Mouse (Mus musculus) neural tube, embryonic 14.5 days (tissue): ENCODE measurements around the gene E430018J23Rik. TPM values are rescaled to one million over a fixed set of nuclear protein-coding genes. Genes with fewer than 3 reads are reported as not detected.

Source experiments
- ATAC-seq: fragments of 200-750 bp; cut with Nextera tagmentation; 2 replicates; pipeline ENCODE4 v1.8.0; 2017; ENCODE audit warnings: low read depth, mild to moderate bottlenecking, moderate TSS enrichment, moderate library complexity
- H3K27ac ChIP-seq: fragments of 300-500 bp; sonication (generic); 2 replicates; pipeline ENCODE4 v1.5.1; 2014; ENCODE audit warnings: low read depth, mild to moderate bottlenecking, control low read depth, low read length, moderate library complexity, mixed read lengths
- H3K27me3 ChIP-seq: fragments of 300-500 bp; sonication (generic); 2 replicates; pipeline ENCODE4 v1.6.1; 2014; ENCODE audit warnings: low read length; ENCODE audit not compliant: control insufficient read depth, insufficient read depth
- H3K36me3 ChIP-seq: fragments of 300-500 bp; sonication (generic); 2 replicates; pipeline ENCODE4 v1.6.1; 2014; ENCODE audit warnings: low read length, mixed read lengths; ENCODE audit not compliant: control insufficient read depth, insufficient read depth
- H3K4me1 ChIP-seq: fragments of 300-500 bp; sonication (generic); 2 replicates; pipeline ENCODE4 v1.6.1; 2014; ENCODE audit warnings: low read length; ENCODE audit not compliant: control insufficient read depth, insufficient read depth
- H3K4me2 ChIP-seq: fragments of 300-500 bp; sonication (generic); 2 replicates; pipeline ENCODE4 v1.6.1; 2014; ENCODE audit warnings: mild to moderate bottlenecking, low read depth, low read length, control low read depth
- H3K4me3 ChIP-seq: fragments of 300-500 bp; sonication (generic); 2 replicates; pipeline ENCODE4 v1.5.1; 2014; ENCODE audit warnings: low read depth, low read length, control low read depth, mixed read lengths
- H3K9ac ChIP-seq: fragments of 300-500 bp; sonication (generic); replicated peaks from 2 replicates; pipeline ENCODE4 v1.6.1; 2014; ENCODE audit warnings: low read depth, mild to moderate bottlenecking, control low read depth, low read length, mixed read lengths
- H3K9me3 ChIP-seq: fragments of 300-500 bp; sonication (generic); 2 replicates; pipeline ENCODE4 v1.6.1; 2016; ENCODE audit warnings: low read length; ENCODE audit not compliant: control insufficient read depth
- WGBS: fragments of 180-500 bp; shearing (Covaris S2); extraction: QIAGEN DNeasy Blood & Tissue Kit; methylation state at CpG from one replicate; pipeline ENCODE4 v1.1.7; 2014; 5-methylcytosine and 5-hydroxymethylcytosine counted together
- polyA plus RNA-seq: library from polyadenylated mRNA; unstranded; fragments of >200 nt; fragmentation: Nextera tagmentation; extraction: Ambion mirVana; gene quantifications from 2 replicates; pipeline ENCODE4 v1.2.1, GENCODE M21; 2014

The E430018J23Rik gene
- 6.0 and 7.8 TPM in 2 replicates for polyA plus RNA-seq

DNA sequence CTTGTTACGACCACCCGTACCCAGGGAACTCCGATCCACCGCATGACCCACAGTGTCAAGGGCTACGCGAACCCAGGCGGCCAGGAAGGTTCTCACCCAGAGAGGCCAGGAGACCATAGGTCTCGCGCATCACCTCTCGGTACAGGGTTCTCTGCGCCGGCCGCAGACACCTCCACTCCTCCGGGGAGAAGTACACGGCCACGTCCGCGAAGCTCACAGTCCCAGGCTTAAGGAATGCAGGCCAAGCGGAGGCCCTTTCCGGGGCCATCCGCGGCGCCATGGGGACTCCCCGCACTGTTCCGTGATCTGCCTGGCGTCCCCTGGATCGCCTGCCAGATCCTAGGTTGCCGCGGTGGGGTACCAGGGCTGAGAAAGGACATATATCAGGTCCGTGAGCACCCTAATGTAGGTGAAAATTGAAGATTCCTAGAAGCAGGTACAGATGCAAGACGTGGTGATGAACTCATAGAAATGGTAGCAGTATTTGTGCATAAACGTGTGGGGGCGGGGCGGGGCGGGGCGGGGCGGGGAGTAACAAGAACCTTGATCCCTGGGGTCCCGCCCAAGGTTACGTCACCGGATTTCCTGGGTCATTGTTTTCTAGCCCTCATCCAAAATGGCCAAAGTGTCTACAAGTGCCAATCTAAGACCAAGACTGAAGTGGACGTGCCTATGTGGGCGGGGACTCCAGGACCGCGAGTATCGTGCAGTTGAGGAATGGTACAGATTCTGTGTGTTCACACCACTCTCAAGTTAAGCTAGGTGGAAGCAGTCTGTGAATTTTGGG lies at the start of gene E430018J23Rik:
E430018J23Rik (minus strand) TSS at position 473 of the 787 bp plus-strand sequence.
- peak; percentile 93 for ATAC-seq
- peak within 1 kb of the TSS; percentile 68 for H3K4me3 ChIP-seq
- under 1% methylated on average over 45 of the region's 45 CpGs for WGBS
- peak within 1 kb of the TSS; percentile 86 for H3K9ac ChIP-seq
- H3K27me3 ChIP-seq = no peaks in the 10 kb centered on the region
- peak within 1 kb of the TSS; percentile 92 for H3K27ac ChIP-seq
- H3K4me1 ChIP-seq = peaks cover 10% of the 10 kb centered on the region; the same call in 1 of the 2 replicates
- H3K9me3 ChIP-seq = no peaks in the 10 kb centered on the region
- peak within 1 kb of the TSS; percentile 78 for H3K4me2 ChIP-seq
- H3K36me3 ChIP-seq = no peaks in the 10 kb centered on the region

DNA sequence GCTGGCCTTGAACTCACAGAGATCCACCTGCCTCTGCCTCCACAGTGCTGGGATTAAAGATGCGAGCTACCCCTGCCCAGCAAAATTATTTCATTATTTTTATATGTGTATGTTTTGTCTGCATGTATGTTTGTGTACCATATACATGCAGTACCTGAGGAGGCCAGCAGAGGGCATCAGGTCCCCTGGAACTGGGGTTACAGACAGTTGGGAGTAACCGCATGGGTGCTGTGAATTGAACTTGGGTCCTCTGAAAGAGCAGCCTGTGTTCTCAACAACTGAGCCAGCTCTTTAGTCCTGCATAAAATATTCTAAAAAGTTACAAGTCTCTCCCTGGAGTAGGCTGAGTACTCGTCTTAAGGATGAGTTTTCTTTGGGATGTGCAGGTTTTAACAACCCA lies 44.3 kb upstream of the E430018J23Rik start:
- Histone ChIP-seq H3K36me3 (peaks cover 3% of the 10 kb centered on the region), H3K4me3 (no peak overlapping the region), H3K4me1 (no peaks in the 10 kb centered on the region), H3K4me2 (no peak overlapping the region), H3K27ac (no peak overlapping the region), H3K9ac (no peak overlapping the region), H3K27me3 (no peaks in the 10 kb centered on the region), H3K9me3 (no peaks in the 10 kb centered on the region; the same call in 1 of the 2 replicates)
- no peak for ATAC-seq
- 93% methylated on average over 3 of the region's 3 CpGs for WGBS

DNA sequence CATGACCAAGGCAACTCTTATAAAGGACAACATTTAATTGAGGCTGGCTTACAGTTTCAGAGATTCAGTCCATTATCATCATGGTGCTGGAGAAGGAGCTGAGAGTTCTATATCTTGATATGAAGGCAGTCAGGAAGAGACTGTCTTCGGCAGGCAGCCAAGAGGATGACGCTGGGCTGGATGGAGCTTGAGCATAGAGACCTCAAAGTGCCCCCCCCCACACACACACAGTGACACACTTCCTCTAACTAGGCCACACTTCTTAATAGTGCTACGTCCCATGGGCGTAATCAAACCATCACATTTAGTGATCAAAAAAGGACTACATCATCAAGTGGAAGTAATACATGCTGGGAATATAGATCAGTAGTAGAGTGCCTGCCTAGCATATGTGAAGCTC lies 41.8 kb upstream of the E430018J23Rik start:
- no peak overlapping the region for H3K4me2 ChIP-seq
- WGBS = 93% methylated on average over 4 of the region's 4 CpGs
- H3K36me3 ChIP-seq = no peaks in the 10 kb centered on the region

DNA sequence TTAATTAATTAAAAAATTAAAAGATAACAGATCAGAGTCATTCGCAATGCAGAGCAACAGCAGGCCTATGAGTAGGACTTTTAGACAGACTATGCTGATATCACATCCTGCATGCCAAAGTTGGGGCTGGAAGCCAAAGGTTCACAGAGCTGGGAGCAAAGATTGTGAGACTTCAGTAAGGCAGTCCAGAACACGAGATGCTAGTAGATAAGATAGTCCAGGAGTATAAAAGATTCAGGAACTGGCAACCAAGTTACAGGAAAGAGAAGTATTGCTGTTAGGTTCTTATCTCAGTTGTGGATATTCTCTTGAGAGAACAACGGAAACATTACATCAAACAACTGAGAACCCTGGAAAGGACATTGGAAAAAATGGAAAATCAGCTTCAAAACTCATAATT lies 32.9 kb upstream of the E430018J23Rik start:
- Histone ChIP-seq H3K4me2 (no peak overlapping the region), H3K4me3 (no peak overlapping the region), H3K27ac (no peak overlapping the region), H3K9ac (no peak overlapping the region), H3K27me3 (no peaks in the 10 kb centered on the region), H3K4me1 (peaks cover under 1% of the 10 kb centered on the region), H3K9me3 (no peaks in the 10 kb centered on the region), H3K36me3 (no peaks in the 10 kb centered on the region)
- 80% methylated on average over 3 of the region's 3 CpGs for WGBS
- ATAC-seq = no peak

More for the DNA sequence above, 41.8 kb upstream of the E430018J23Rik start:
- Histone ChIP-seq H3K9me3 (no peaks in the 10 kb centered on the region; the same call in 1 of the 2 replicates), H3K4me3 (no peak overlapping the region), H3K27ac (no peak overlapping the region), H3K4me1 (no peaks in the 10 kb centered on the region), H3K27me3 (no peaks in the 10 kb centered on the region), H3K9ac (no peak overlapping the region)
- ATAC-seq = no peak

DNA sequence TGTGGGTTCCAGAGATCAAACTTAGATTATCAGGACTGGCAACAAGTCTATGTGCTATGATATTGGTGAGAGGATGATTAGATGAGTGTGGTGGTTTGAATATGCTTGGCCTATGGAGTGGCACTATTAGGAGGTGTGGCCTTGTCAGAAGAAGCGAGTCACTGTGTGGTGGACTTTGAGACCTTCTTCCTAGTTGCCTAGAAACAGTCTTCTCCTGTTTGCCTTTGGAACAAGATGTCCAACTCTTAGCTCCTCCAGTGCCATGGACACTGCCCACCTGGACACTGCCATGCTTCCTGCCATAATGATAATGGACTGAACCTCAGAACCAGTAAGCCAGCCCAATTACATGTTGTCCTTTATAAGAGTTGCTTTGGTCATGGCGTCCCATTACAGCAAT lies 32.5 kb upstream of the E430018J23Rik start:
- WGBS = 88% methylated on average over 2 of the region's 2 CpGs
- H3K27ac ChIP-seq = no peak overlapping the region
- no peaks in the 10 kb centered on the region for H3K27me3 ChIP-seq
- ATAC-seq = no peak
- H3K4me1 ChIP-seq = peaks cover 4% of the 10 kb centered on the region
- no peak overlapping the region for H3K4me2 ChIP-seq
- H3K36me3 ChIP-seq = no peaks in the 10 kb centered on the region
- H3K4me3 ChIP-seq = no peak overlapping the region
- H3K9me3 ChIP-seq = no peaks in the 10 kb centered on the region
- no peak overlapping the region for H3K9ac ChIP-seq

DNA sequence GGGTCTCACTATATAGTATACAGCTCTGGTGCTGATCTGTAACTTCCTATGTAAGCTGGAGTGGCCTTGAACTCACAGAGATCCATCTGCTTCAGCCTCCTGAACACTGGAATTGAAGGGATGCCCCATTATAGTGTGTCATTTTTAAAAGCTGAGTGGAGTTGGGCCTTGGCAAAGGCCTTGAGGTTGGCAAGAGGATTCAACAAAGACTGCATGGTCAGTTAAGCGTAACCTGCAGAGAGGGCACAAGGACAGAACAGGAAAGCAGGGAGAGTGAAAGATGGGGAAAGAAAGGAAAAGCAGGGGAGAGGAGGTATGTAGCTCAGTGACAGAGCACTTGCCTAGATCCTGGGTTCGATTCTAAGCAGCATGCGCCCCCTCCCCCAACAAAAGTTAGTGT lies 31.9 kb upstream of the E430018J23Rik start:
- 89% methylated on average over 3 of the region's 3 CpGs for WGBS
- Histone ChIP-seq H3K4me3 (no peak overlapping the region), H3K4me2 (no peak overlapping the region), H3K36me3 (no peaks in the 10 kb centered on the region), H3K4me1 (peaks cover 4% of the 10 kb centered on the region), H3K9me3 (no peaks in the 10 kb centered on the region), H3K27me3 (no peaks in the 10 kb centered on the region), H3K9ac (no peak overlapping the region), H3K27ac (no peak overlapping the region)
- no peak for ATAC-seq

DNA sequence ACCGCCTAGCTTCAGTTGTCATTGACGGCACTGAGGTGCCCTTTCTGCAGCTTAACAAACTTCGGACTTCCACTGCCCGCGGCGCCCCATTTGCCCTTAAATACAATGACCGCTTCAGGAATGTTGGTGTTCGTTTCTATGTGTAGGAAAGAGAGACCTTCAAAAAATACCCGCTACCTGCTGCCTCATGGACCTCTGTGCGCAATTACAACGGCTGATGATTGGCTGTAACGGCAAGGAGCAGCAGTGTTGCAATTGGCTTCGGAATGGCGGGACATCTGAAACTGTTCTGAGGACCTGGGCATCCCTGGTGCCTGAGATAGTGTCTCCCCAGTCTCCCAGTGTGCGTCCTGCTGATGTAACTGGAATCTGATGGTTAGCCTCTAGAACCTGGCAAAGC lies 28.8 kb upstream of the E430018J23Rik start:
- WGBS = 1% methylated on average over 15 of the region's 15 CpGs
- H3K4me3 ChIP-seq = peak overlapping the region; percentile 71
- H3K27ac ChIP-seq = peak overlapping the region; percentile 79
- H3K4me1 ChIP-seq = peaks cover 4% of the 10 kb centered on the region
- H3K9ac ChIP-seq = peak overlapping the region; percentile 78
- peak overlapping the region; percentile 97 for H3K4me2 ChIP-seq
- peak; percentile 81 for ATAC-seq
- H3K27me3 ChIP-seq = no peaks in the 10 kb centered on the region
- 0 out of 2 replicates have a peak, but pooled peaks cover 3% of the 10 kb centered on the region for H3K36me3 ChIP-seq
- H3K9me3 ChIP-seq = no peaks in the 10 kb centered on the region

- Histone ChIP-seq H3K36me3 (0 out of 2 replicates have a peak, but pooled peaks cover 3% of the 10 kb centered on the region), H3K4me1 (peaks cover 4% of the 10 kb centered on the region), H3K27ac (peak within 1 kb of the TSS; percentile 79), H3K9me3 (no peaks in the 10 kb centered on the region), H3K4me3 (peak within 1 kb of the TSS; percentile 71), H3K4me2 (peak within 1 kb of the TSS; percentile 97), H3K27me3 (no peaks in the 10 kb centered on the region), H3K9ac (peak within 1 kb of the TSS; percentile 78)
- ATAC-seq = peak; percentile 96
- 2% methylated on average over 47 of the region's 48 CpGs for WGBS
These were observed 28.2 kb upstream of the E430018J23Rik start, which contains the start of gene Zfp688 for GRCm38 (mm10) chr7:127421388-127422191. Gene Zfp688, minus strand, starts transcription at chr7:127422068.

- Histone ChIP-seq H3K9ac (no peak overlapping the region), H3K27me3 (no peaks in the 10 kb centered on the region), H3K4me2 (no peak overlapping the region), H3K9me3 (no peaks in the 10 kb centered on the region), H3K27ac (no peak overlapping the region), H3K4me3 (no peak overlapping the region), H3K4me1 (no peaks in the 10 kb centered on the region), H3K36me3 (no peaks in the 10 kb centered on the region)
- 81% methylated on average over 2 of the region's 2 CpGs for WGBS
- no peak for ATAC-seq
These were observed 18.0 kb upstream of the E430018J23Rik start for GRCm38 (mm10) chr7:127411418-127411817.
